Mouse (Mus musculus) stomach, postnatal 0 days (tissue): ENCODE measurements around the gene Cox19.

Source experiments
- CTCF ChIP-seq: IDR thresholded peaks from 2 replicates; pipeline ENCODE4 v1.5.1; 2016; ENCODE audit warnings: antibody characterized with exemption, low read depth, mild to moderate bottlenecking, moderate library complexity
- EP300 ChIP-seq: optimal IDR thresholded peaks from 2 replicates; pipeline ENCODE3; 2016; ENCODE audit warnings: antibody characterized with exemption

GRCm38 (mm10) chr5:139367884-139368458 lies 16.8 kb upstream of the Cox19 start:
- TF ChIP-seq CTCF (no peak), EP300 (no peak)
